Mouse (Mus musculus): ENCODE results near the gene Camta1.

DNA sequence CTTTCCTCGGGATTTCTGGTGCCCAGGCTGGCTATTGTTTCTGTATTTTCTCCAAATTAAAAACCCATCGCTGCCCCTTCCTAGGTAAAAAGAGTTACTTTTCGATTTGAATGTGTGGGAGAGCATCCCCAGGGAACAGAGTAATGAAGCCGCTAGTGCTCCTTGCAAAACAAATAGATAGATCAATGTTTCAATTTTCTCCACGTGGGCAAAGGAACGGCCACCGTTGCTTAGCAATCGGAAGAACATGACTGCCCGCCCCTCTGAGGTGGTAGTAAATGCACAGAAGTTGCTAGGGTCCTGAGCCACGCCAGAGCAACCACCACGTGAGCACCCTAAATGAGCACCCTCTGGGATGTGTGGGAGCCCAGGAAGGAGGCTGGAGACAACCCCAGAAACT is 648.2 kb downstream of the Camta1 start:
- no peak for TF ChIP-seq CTCF (IDR thresholded peaks at IDR 0.05; ENCODE audit: borderline replicate concordance, insufficient read depth, low read depth, low read length)
- no peak for TF ChIP-seq POLR2A (IDR thresholded peaks at IDR 0.05; ENCODE audit: borderline replicate concordance, insufficient read depth, low read length)
